Mouse (Mus musculus) lung, embryonic 16.5 days (tissue): ENCODE data around the gene Hrh3. TPM values are rescaled to one million over a fixed set of nuclear protein-coding genes. Genes with fewer than 3 reads are reported as not detected.

Experiments used
- ATAC-seq: fragments of 200-750 bp; cut with Nextera tagmentation; 2 replicates; pipeline ENCODE4 v1.8.0; 2017; ENCODE audit warnings: low read depth, mild to moderate bottlenecking, moderate library complexity
- H3K27ac ChIP-seq: fragments of 300-500 bp; sonication (generic); 2 replicates; pipeline ENCODE4 v1.5.1; 2014; ENCODE audit warnings: mild to moderate bottlenecking, control low read depth, low read length
- H3K27me3 ChIP-seq: fragments of 300-500 bp; sonication (generic); 2 replicates; pipeline ENCODE4 v1.6.1; 2014; ENCODE audit warnings: low read depth, low read length, mixed read lengths; ENCODE audit not compliant: control insufficient read depth, insufficient read depth
- H3K36me3 ChIP-seq: fragments of 300-500 bp; sonication (generic); 2 replicates; pipeline ENCODE4 v1.6.1; 2014; ENCODE audit warnings: low read length; ENCODE audit not compliant: control insufficient read depth, insufficient read depth
- H3K4me1 ChIP-seq: fragments of 300-500 bp; sonication (generic); replicated peaks from 2 replicates; pipeline ENCODE4 v1.6.1; 2014; ENCODE audit warnings: low read length, mixed read lengths; ENCODE audit not compliant: control insufficient read depth, insufficient read depth
- H3K4me2 ChIP-seq: fragments of 300-500 bp; sonication (generic); 2 replicates; pipeline ENCODE4 v1.6.1; 2014; ENCODE audit warnings: low read depth, low read length, control low read depth
- H3K4me3 ChIP-seq: fragments of 300-500 bp; sonication (generic); 2 replicates; pipeline ENCODE4 v1.5.1; 2014; ENCODE audit warnings: mild to moderate bottlenecking, low read length, control low read depth
- H3K9ac ChIP-seq: fragments of 300-500 bp; sonication (generic); 2 replicates; pipeline ENCODE4 v1.6.1; 2014; ENCODE audit warnings: low read length, control low read depth
- H3K9me3 ChIP-seq: fragments of 300-500 bp; sonication (generic); 2 replicates; pipeline ENCODE4 v1.6.1; 2016; ENCODE audit warnings: low read length; ENCODE audit not compliant: control insufficient read depth
- WGBS: fragments of 180-500 bp; shearing (Covaris S2); extraction: QIAGEN DNeasy Blood & Tissue Kit; methylation state at CpG from one replicate; pipeline ENCODE4 v1.1.7; 2014; 5-methylcytosine and 5-hydroxymethylcytosine counted together
- polyA plus RNA-seq: library from polyadenylated mRNA; unstranded; fragments of >200 nt; fragmentation: Nextera tagmentation; extraction: Ambion mirVana; gene quantifications from 2 replicates; pipeline ENCODE4 v1.2.1, GENCODE M21; 2015

Hrh3 gene
- polyA plus RNA-seq, 1 experiment from 2014 or later, result not detected

- no peak overlapping the region for H3K27ac ChIP-seq
- no peaks in the 10 kb centered on the region for H3K9me3 ChIP-seq
- H3K27me3 ChIP-seq, result no peaks in the 10 kb centered on the region
- H3K36me3 ChIP-seq, result no peaks in the 10 kb centered on the region; the same call in 1 of the 2 replicates
- H3K9ac ChIP-seq, result no peak overlapping the region
- no peak for ATAC-seq
- no peak overlapping the region for H3K4me2 ChIP-seq
- no peak overlapping the region for H3K4me3 ChIP-seq
- 70% methylated on average over 3 of the region's 3 CpGs for WGBS
- no peaks in the 10 kb centered on the region for H3K4me1 ChIP-seq
Measured at GRCm38 (mm10) chr2:180077622-180078021, 26.7 kb downstream of the Hrh3 start.

- peaks cover 7% of the 10 kb centered on the region for H3K4me1 ChIP-seq
- H3K9ac ChIP-seq, result no peak overlapping the region
- no peak overlapping the region for H3K4me2 ChIP-seq
- no peak overlapping the region for H3K4me3 ChIP-seq
- no peaks in the 10 kb centered on the region for H3K9me3 ChIP-seq
- WGBS, result 87% methylated on average over 7 of the region's 7 CpGs
- no peak for ATAC-seq
- no peaks in the 10 kb centered on the region for H3K27me3 ChIP-seq
- H3K36me3 ChIP-seq, result peaks cover 2% of the 10 kb centered on the region; the same call in 1 of the 2 replicates
- H3K27ac ChIP-seq, result no peak overlapping the region
Measured at GRCm38 (mm10) chr2:180072886-180073285, 31.4 kb downstream of the Hrh3 start.

DNA sequence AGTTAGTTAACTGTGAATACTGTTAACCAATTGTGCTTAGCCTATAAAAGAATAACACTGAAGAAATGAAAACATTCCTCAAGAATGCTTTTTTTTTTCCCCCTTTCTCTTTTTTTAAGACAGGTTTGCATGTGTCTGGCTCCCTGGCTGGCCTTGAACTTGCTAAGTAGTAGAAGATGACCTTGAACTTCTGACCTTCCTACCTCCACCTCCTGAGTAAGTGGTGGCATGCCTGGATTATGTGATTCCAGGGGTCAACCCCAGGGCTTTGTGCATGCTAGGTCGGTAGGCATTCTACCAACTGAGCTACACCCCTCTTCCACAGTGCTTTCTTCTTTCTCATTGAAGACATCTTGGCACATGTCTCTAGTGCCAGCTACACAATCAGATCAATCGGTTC lies 32.6 kb downstream of the Hrh3 start:
- WGBS, result 77% methylated on average over 2 of the region's 2 CpGs
- Histone ChIP-seq H3K27me3 (no peaks in the 10 kb centered on the region), H3K9ac (no peak overlapping the region)

GRCm38 (mm10) chr2:180070481-180071453 lies 33.5 kb downstream of the Hrh3 start, which contains the start of gene Mtg2:
Mtg2 (plus strand) TSS chr2:180070588.
- peaks cover 7% of the 10 kb centered on the region for H3K4me1 ChIP-seq
- ATAC-seq, result peak; percentile 98
- peak within 1 kb of the TSS; percentile 69 for H3K9ac ChIP-seq
- H3K27ac ChIP-seq, result peak within 1 kb of the TSS; percentile 65
- 5% methylated on average over 58 of the region's 58 CpGs for WGBS
- no peaks in the 10 kb centered on the region for H3K27me3 ChIP-seq
- 0 out of 2 replicates have a peak, but pooled peaks cover 2% of the 10 kb centered on the region for H3K36me3 ChIP-seq
- no peaks in the 10 kb centered on the region for H3K9me3 ChIP-seq
- H3K4me2 ChIP-seq, result peak within 1 kb of the TSS; percentile 75
- H3K4me3 ChIP-seq, result peak within 1 kb of the TSS; percentile 70

More for the DNA sequence above, 32.6 kb downstream of the Hrh3 start:
- Histone ChIP-seq H3K9me3 (no peaks in the 10 kb centered on the region), H3K4me1 (peaks cover 7% of the 10 kb centered on the region), H3K4me2 (no peak overlapping the region), H3K4me3 (no peak overlapping the region), H3K27ac (no peak overlapping the region), H3K36me3 (0 out of 2 replicates have a peak, but pooled peaks cover 2% of the 10 kb centered on the region)
- no peak for ATAC-seq

DNA sequence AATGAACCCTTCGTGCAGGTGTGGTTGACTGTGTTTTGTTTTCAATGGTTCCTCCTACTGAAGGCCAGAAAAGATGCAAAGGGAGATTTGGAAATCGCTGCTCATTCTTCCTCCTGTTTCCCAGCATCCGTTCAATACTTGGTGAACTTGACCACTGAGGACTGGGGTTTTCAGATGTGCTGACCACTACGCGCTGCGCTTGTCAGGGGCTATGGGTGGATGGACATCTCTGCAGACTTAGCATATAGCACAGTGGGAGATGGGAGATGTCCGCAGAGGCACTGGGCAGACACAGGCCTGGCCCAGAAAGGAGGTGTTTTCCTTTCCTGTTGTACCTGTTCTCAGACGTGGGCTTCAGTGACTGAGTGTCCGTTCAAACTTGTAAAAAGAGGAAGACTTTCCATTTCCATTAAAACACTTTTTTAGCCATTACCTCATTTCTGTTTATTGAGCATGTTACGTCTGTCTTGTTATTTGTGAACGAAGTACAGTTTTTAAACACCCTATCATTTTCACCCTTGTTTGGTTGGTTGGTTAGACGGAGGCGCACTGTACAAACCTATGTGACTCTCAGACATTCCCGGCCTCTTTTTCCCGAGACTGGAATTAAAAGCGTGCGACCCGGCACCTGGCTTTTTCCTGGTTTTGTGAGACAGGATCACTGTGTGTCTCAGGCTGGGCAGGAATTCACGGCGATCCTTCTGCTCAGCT lies 34.4 kb downstream of the Hrh3 start:
- peaks cover 7% of the 10 kb centered on the region for H3K4me1 ChIP-seq
- peak overlapping the region; percentile 65 for H3K27ac ChIP-seq
- ATAC-seq, result peak; percentile 70
- peak overlapping the region; percentile 70 for H3K4me3 ChIP-seq
- H3K9me3 ChIP-seq, result no peaks in the 10 kb centered on the region
- peak overlapping the region; percentile 69 for H3K9ac ChIP-seq
- 0 out of 2 replicates have a peak, but pooled peaks cover 2% of the 10 kb centered on the region for H3K36me3 ChIP-seq
- no peaks in the 10 kb centered on the region for H3K27me3 ChIP-seq
- H3K4me2 ChIP-seq, result peak overlapping the region; percentile 75
- 30% methylated on average over 20 of the region's 20 CpGs for WGBS

DNA sequence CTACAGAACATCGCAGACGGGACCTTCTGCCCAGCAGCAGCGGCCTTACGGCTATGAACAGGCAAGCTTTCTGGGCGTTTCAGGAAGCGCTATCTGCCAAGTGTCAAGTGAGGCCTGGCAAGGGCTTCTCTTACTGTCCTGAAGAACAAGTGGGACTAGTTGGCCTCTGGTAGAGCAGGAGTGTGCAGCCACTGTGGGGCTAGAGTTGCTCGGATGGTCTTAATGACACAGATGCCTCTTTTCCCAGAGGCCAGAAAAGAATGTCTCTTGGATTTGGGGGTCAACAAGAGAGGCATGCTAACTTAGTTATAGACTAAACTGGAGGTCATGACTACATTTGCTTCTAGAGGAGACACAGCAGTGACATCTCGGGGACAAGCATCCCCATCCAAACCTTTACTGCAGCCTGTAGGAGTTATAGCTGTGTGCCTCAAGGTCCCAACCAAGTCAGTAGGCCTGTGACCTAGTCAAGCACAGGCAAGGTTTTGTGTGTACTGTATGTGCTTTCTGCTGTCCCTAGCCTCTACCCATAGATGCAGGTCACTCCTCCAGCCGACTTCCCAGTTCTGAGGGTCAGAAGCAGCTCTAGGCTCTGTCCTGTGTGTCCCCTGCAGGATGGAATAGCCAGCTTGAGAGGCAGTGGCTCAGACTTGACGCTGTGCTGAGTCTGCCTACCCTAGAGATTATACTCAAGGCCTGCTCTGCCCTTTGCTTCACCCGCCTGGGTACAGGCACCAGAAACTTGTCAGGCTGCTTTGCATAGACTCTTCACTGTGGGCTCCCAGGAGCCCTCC lies 40.8 kb downstream of the Hrh3 start:
- H3K27me3 ChIP-seq, result no peaks in the 10 kb centered on the region
- WGBS, result 89% methylated on average over 11 of the region's 11 CpGs
- H3K36me3 ChIP-seq, result peaks cover 9% of the 10 kb centered on the region
- H3K4me3 ChIP-seq, result no peak overlapping the region
- ATAC-seq, result no peak
- H3K9me3 ChIP-seq, result no peaks in the 10 kb centered on the region
- H3K27ac ChIP-seq, result no peak overlapping the region
- no peak overlapping the region for H3K4me2 ChIP-seq
- H3K4me1 ChIP-seq, result no peaks in the 10 kb centered on the region
- H3K9ac ChIP-seq, result no peak overlapping the region

DNA sequence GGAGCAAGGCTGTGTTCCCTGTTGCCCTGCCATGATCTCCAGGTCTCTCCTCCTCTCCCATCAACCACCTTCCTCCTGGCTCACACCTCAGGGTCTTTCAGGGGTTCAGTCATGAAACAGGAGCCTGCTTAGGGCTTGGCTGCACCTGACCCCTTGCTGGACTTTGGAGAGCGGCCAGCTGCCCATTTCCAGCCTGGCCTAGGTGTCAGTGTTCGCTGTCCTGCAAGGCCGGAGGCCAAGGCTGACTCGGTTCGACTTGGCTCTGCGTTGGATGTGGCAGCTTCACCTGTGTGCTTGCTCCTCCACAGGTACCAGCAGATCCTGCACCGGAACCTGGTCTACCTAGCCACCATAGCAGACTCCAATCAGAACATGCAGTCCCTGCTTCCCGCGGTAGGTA lies 51.3 kb downstream of the Hrh3 start:
- no peak overlapping the region for H3K4me3 ChIP-seq
- peaks cover 8% of the 10 kb centered on the region for H3K36me3 ChIP-seq
- H3K27ac ChIP-seq, result no peak overlapping the region
- H3K27me3 ChIP-seq, result no peaks in the 10 kb centered on the region
- ATAC-seq, result no peak
- H3K4me2 ChIP-seq, result no peak overlapping the region
- no peaks in the 10 kb centered on the region for H3K4me1 ChIP-seq
- H3K9ac ChIP-seq, result no peak overlapping the region
- WGBS, result 94% methylated on average over 9 of the region's 9 CpGs
- H3K9me3 ChIP-seq, result no peaks in the 10 kb centered on the region

GRCm38 (mm10) chr2:180051986-180052733 lies 52.1 kb downstream of the Hrh3 start:
- peaks cover 8% of the 10 kb centered on the region for H3K36me3 ChIP-seq
- peak; percentile 32; the same call in 1 of the 2 replicates for ATAC-seq
- no peak overlapping the region for H3K27ac ChIP-seq
- 93% methylated on average over 14 of the region's 14 CpGs for WGBS
- no peaks in the 10 kb centered on the region for H3K4me1 ChIP-seq
- H3K27me3 ChIP-seq, result no peaks in the 10 kb centered on the region
- H3K9me3 ChIP-seq, result no peaks in the 10 kb centered on the region
- H3K4me3 ChIP-seq, result no peak overlapping the region
- no peak overlapping the region for H3K4me2 ChIP-seq
- no peak overlapping the region for H3K9ac ChIP-seq
